ENCODE assay signal across 11 mouse cellular contexts in genomic region chr17:5813863-5814640, GRCm38 (mm10). TPM values are rescaled to one million over a fixed set of nuclear protein-coding genes. Genes with fewer than 3 reads are reported as not detected.
DNase-seq lines count a peak whose midpoint lies in the region; ATAC-seq and TF ChIP-seq lines count a peak whose summit lies in the region.
"Had no signal": no experiment of that assay in that cellular context is flagged by ENCODE, and none has a peak within 500 bp of the region (broad histone marks: within the 10 kb centered on the region; RNA-seq: fewer than 3 reads in every experiment).

No protein-coding gene starts in this region.

- no peaks in the 10 kb centered on the region for H3K27me3 ChIP-seq in Patski
- H3K27me3 ChIP-seq in intestine, embryonic 16.5 days (replicated peaks; ENCODE audit: control insufficient read depth, insufficient read depth, low read length) = no peaks in the 10 kb centered on the region
- H3K27me3 ChIP-seq: forebrain, embryonic 13.5 days; limb, embryonic 13.5 days; stomach, embryonic 15.5 days had no signal

- POLR2A ChIA-PET in Patski (lab: Charles Lee) = interaction anchor here (1.1 kb wide), 1 partner anchor 28 kb away, joined by 7 read pairs; no protein-coding TSS in a partner anchor

- no peaks in the 10 kb centered on the region for H3K36me3 ChIP-seq in intestine, embryonic 16.5 days (ENCODE audit: control insufficient read depth, insufficient read depth, low read length)
- H3K36me3 ChIP-seq: limb, embryonic 13.5 days; stomach, embryonic 15.5 days had no signal

- DNase-seq in left cerebral cortex, postnatal 14 days (ENCODE audit: low spot score in 2 of 2) = peak; percentile 25 to 65
- no peak for DNase-seq in left cerebral cortex, adult 2 months (ENCODE audit: extremely low spot score in 1 of 2, low spot score in 2 of 2)
- peak; percentile 29 for DNase-seq in CD4-positive helper T cell, adult 2 months (ENCODE audit: low read depth, low spot score)
- peak; percentile 72 for DNase-seq in Patski (ENCODE audit: low read depth, low spot score)
- no peak for DNase-seq in cerebellum, adult 11-12 months
- no peak for DNase-seq in layer of hippocampus, adult 9-10 months (ENCODE audit: low spot score)
- no peak for DNase-seq in urinary bladder, adult 2 months (ENCODE audit: low spot score)

- in situ Hi-C loops in Patski (cut with MboI; ENCODE audit: low pct_unique_long_range_greater_than_20kb) = no loop called here

- WGBS in intestine, embryonic 16.5 days = 43% methylated on average over 8 of the region's 8 CpGs

- H3K9ac ChIP-seq in intestine, embryonic 16.5 days (ENCODE audit: low read depth, low read length) = no peak overlapping the region
- H3K9ac ChIP-seq: forebrain, embryonic 13.5 days; limb, embryonic 13.5 days; stomach, embryonic 15.5 days had no signal

- TF ChIP-seq CTCF in left cerebral cortex, adult 2 months (IDR thresholded peaks at IDR 0.05) = no peak
- no peak for TF ChIP-seq CTCF in Patski (IDR thresholded peaks at IDR 0.05)

- no peak overlapping the region for H3K4me2 ChIP-seq in intestine, embryonic 16.5 days (ENCODE audit: low read depth, low read length)
- H3K4me2 ChIP-seq: forebrain, embryonic 13.5 days; limb, embryonic 13.5 days; stomach, embryonic 15.5 days had no signal

- intact Hi-C loops in left cerebral cortex, postnatal 14 days (cut with DNase I) = no loop called here
- intact Hi-C loops in left cerebral cortex, adult 2 months (cut with DNase I) = no loop called here

- 0 out of 2 replicates have a peak, but pooled peaks cover 3% of the 10 kb centered on the region for H3K9me3 ChIP-seq in intestine, embryonic 16.5 days (ENCODE audit: control insufficient read depth, low read length)
- H3K9me3 ChIP-seq: forebrain, embryonic 13.5 days; limb, embryonic 13.5 days; stomach, embryonic 15.5 days had no signal

- peaks cover 3% of the 10 kb centered on the region; the same call in 1 of the 2 replicates for H3K4me1 ChIP-seq in intestine, embryonic 16.5 days (ENCODE audit: control insufficient read depth, insufficient read depth, low read length)
- H3K4me1 ChIP-seq: forebrain, embryonic 13.5 days had no signal

- H3K4me3 ChIP-seq in left cerebral cortex, adult 2 months = no peak overlapping the region
- H3K4me3 ChIP-seq in intestine, embryonic 16.5 days (ENCODE audit: low read length) = no peak overlapping the region
- H3K4me3 ChIP-seq: forebrain, embryonic 13.5 days; limb, embryonic 13.5 days; stomach, embryonic 15.5 days had no signal

- CTCF ChIA-PET in Patski (lab: Charles Lee) = interaction anchor here (0.9 to 2.2 kb wide), 6 partner anchors 12 to 72 kb away, joined by 3 to 19 read pairs (median 3); no protein-coding TSS in a partner anchor

- no peak overlapping the region; the same call in 1 of the 2 replicates for H3K27ac ChIP-seq in left cerebral cortex, adult 2 months
- no peak overlapping the region for H3K27ac ChIP-seq in intestine, embryonic 16.5 days (ENCODE audit: low read length)
- H3K27ac ChIP-seq: forebrain, embryonic 13.5 days; limb, embryonic 13.5 days; stomach, embryonic 15.5 days had no signal

- ATAC-seq in Patski = peak; percentile 87
- 0 out of 2 replicates have a peak, but pooled peaks have one; percentile 18 for ATAC-seq in intestine, embryonic 16.5 days
- ATAC-seq: forebrain, embryonic 13.5 days had no signal

RNA-seq across cellular contexts. Expression of gene Snx9, which starts 27.1 kb away (rescaled TPM):
- total RNA-seq in left cerebral cortex, postnatal 14 days (2021) = 10 to 100 TPM; 11.4 to 12.2 TPM
- 10 to 100 TPM; 14.7 to 16.6 TPM for total RNA-seq in left cerebral cortex, adult 2 months (2021)
- 98.4 TPM for polyA plus RNA-seq in Patski (2021)
- polyA plus RNA-seq in intestine, embryonic 16.5 days (2015; fragmentation: Nextera tagmentation; extraction: Ambion mirVana) = 52.6 and 61.6 TPM in 2 replicates
- polyA plus RNA-seq in urinary bladder, adult 2 months (2012; rRNA removed) = 51.0 and 51.8 TPM in 2 replicates

Comparison
In these comparisons a context has a peak if more than half of its experiments do, and no peak if none do; other contexts are left out.
1. DNase-seq: peak in left cerebral cortex, postnatal 14 days (2 of 2), CD4-positive helper T cell, adult 2 months (single experiment) and Patski (single experiment); none in left cerebral cortex, adult 2 months (0 of 2), cerebellum, adult 11-12 months (single experiment), layer of hippocampus, adult 9-10 months (single experiment) and urinary bladder, adult 2 months (single experiment).